Mouse (Mus musculus) stomach, postnatal 0 days (tissue): Measurements from ENCODE around the gene Cpne2.

Experiments
- CTCF ChIP-seq: IDR thresholded peaks from 2 replicates; pipeline ENCODE4 v1.5.1; 2016; ENCODE audit warnings: antibody characterized with exemption, low read depth, mild to moderate bottlenecking, moderate library complexity
- EP300 ChIP-seq: optimal IDR thresholded peaks from 2 replicates; pipeline ENCODE3; 2016; ENCODE audit warnings: antibody characterized with exemption

DNA sequence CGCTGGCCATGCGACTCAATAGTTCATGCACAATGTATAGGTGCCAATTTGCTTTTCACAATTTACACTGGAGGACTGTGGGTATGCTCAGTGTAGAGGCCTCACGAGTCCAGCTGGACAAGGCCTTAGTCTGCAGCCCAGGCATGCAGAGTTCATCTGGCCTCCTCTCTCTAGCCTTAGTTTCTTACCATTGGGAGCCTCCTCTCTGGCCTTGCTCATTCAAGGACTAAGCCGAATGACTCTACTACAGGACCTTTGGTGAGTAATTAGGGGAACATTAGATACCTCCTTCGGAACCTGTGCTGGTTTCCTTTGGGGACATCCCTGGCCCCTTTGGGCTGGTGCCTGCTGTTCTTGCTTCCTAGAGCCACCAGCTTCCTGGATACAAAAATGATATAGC, 13.8 kb upstream of the Cpne2 start:
- no peak for TF ChIP-seq CTCF
- no peak for TF ChIP-seq EP300
